Mouse (Mus musculus): ENCODE measurements at regions not wholly inside any gene's neighbourhood (a gene's known extent, or its start where the extent isn't known, plus 50 kb on each side); places are given as distances from the start of the nearest gene placed in this dataset.
A peak's percentile ranks its signal among the peaks of the same experiment; 100 is the strongest.
"Not testable (repeated sequence)": the region's sequence is repeated elsewhere in the genome, so short reads cannot be mapped to it uniquely, and the experiment has no call there.

- no peak for DNase-seq (ENCODE audit: low spot score)
Measured at GRCm38 (mm10) chr9:72166084-72166483, 54.4 kb upstream of the Tcf12 start.

- no peak for DNase-seq (ENCODE audit: low spot score)
Measured at GRCm38 (mm10) chr9:72166611-72167010, 54.9 kb upstream of the Tcf12 start.

GRCm38 (mm10) chr9:72169231-72169630 is 57.6 kb upstream of the Tcf12 start:
- no peak for DNase-seq (ENCODE audit: low spot score)

- peak; percentile 38 for DNase-seq (ENCODE audit: low spot score)
Measured at GRCm38 (mm10) chr9:72169728-72170188, 58.1 kb upstream of the Tcf12 start.

- DNase-seq (ENCODE audit: low spot score), result no peak
Measured at GRCm38 (mm10) chr9:72170235-72170634, 58.6 kb upstream of the Tcf12 start.

- DNase-seq (ENCODE audit: low spot score), result no peak
Measured at GRCm38 (mm10) chr9:72172331-72172730, 60.7 kb upstream of the Tcf12 start.

- peak; percentile 17 for DNase-seq (ENCODE audit: low spot score)
Measured at GRCm38 (mm10) chr9:72180972-72181371, 69.3 kb upstream of the Tcf12 start.

GRCm38 (mm10) chr9:72183336-72183735 is 71.7 kb upstream of the Tcf12 start:
- no peak for DNase-seq (ENCODE audit: low spot score)

- DNase-seq (ENCODE audit: low spot score), result peak; percentile 61
Measured at GRCm38 (mm10) chr9:72183925-72184324, 72.3 kb upstream of the Tcf12 start.

- DNase-seq (ENCODE audit: low spot score), result no peak
Measured at GRCm38 (mm10) chr9:72189867-72190266, 78.2 kb upstream of the Tcf12 start.

- no peak for DNase-seq (ENCODE audit: low spot score)
Measured at GRCm38 (mm10) chr9:72190631-72191030, 79.0 kb upstream of the Tcf12 start.

GRCm38 (mm10) chr9:72191091-72191490 is 79.4 kb upstream of the Tcf12 start:
- DNase-seq (ENCODE audit: low spot score), result no peak

- DNase-seq (ENCODE audit: low spot score), result peak; percentile 20
Measured at GRCm38 (mm10) chr9:72192051-72192952, 80.6 kb upstream of the Tcf12 start.

GRCm38 (mm10) chr9:72192953-72193337 is 81.3 kb upstream of the Tcf12 start:
- not testable (repeated sequence) for DNase-seq (ENCODE audit: low spot score)

GRCm38 (mm10) chr9:72195348-72195747 is 79.3 kb upstream of the Zfp280d start:
- DNase-seq (ENCODE audit: low spot score), result no peak

- DNase-seq (ENCODE audit: low spot score), result no peak
Measured at GRCm38 (mm10) chr9:72196626-72197330, 77.9 kb upstream of the Zfp280d start.

- DNase-seq (ENCODE audit: low spot score), result no peak
Measured at GRCm38 (mm10) chr9:72197331-72197732, 77.3 kb upstream of the Zfp280d start.

- no peak for DNase-seq (ENCODE audit: low spot score)
Measured at GRCm38 (mm10) chr9:72198976-72199375, 75.7 kb upstream of the Zfp280d start.

- no peak for DNase-seq (ENCODE audit: low spot score)
Measured at GRCm38 (mm10) chr9:72204357-72204905, 70.2 kb upstream of the Zfp280d start.

GRCm38 (mm10) chr9:72205815-72206214 is 68.8 kb upstream of the Zfp280d start:
- no peak for DNase-seq (ENCODE audit: low spot score)

GRCm38 (mm10) chr9:72206911-72207310 is 67.7 kb upstream of the Zfp280d start:
- DNase-seq (ENCODE audit: low spot score), result no peak

- DNase-seq (ENCODE audit: low spot score), result no peak
Measured at GRCm38 (mm10) chr9:72208296-72208695, 66.4 kb upstream of the Zfp280d start.

Measured in ovary, adult 18-20 months (tissue).